Comparison of ENCODE assay signal across 25 mouse cellular contexts in genomic region chr3:155030200-155030599, GRCm38 (mm10). TPM values are rescaled to one million over a fixed set of nuclear protein-coding genes. Genes with fewer than 3 reads are reported as not detected.
DNase-seq lines count a peak whose midpoint lies in the region; ATAC-seq and TF ChIP-seq lines count a peak whose summit lies in the region.
"Had no signal": no experiment of that assay in that cellular context is flagged by ENCODE, and none has a peak within 500 bp of the region (broad histone marks: within the 10 kb centered on the region; RNA-seq: fewer than 3 reads in every experiment).

No protein-coding gene starts in this region.

- no peak for DNase-seq in forebrain, embryonic 10.5 days (ENCODE audit: extremely low spot score, low spot score)
- peak; percentile 44 for DNase-seq in forebrain, postnatal 0 days
- peak; percentile 2 to 14 for DNase-seq in layer of hippocampus, postnatal 36 days
- peak; percentile 25 for DNase-seq in right cerebral cortex, postnatal 25 days
- no peak for DNase-seq in lung, postnatal 0 days (ENCODE audit: low spot score)
- no peak for DNase-seq in gastrocnemius, adult 2 months
- DNase-seq in spleen, adult 12 weeks (ENCODE audit: low spot score): no peak
- DNase-seq: adrenal gland, adult 8-10 months; cerebellum, adult 18-20 months; heart, adult 2 months; lung, postnatal 10 days; midbrain, embryonic 14.5 days had no signal

- TF ChIP-seq CTCF in forebrain, postnatal 0 days (IDR thresholded peaks at IDR 0.05; ENCODE audit: low read depth): no peak
- TF ChIP-seq CTCF in lung, postnatal 0 days (IDR thresholded peaks at IDR 0.05): no peak
- TF ChIP-seq CTCF in gastrocnemius, adult 2 months (IDR thresholded peaks at IDR 0.05): no peak

- no peaks in the 10 kb centered on the region for H3K9me3 ChIP-seq in forebrain, embryonic 15.5 days
- no peaks in the 10 kb centered on the region for H3K9me3 ChIP-seq in forebrain, embryonic 10.5 days
- no peaks in the 10 kb centered on the region for H3K9me3 ChIP-seq in forebrain, postnatal 0 days (ENCODE audit: low read length)
- no peaks in the 10 kb centered on the region for H3K9me3 ChIP-seq in lung, postnatal 0 days (ENCODE audit: low read length)
- H3K9me3 ChIP-seq: embryonic facial prominence, embryonic 10.5 days; hindbrain, embryonic 13.5 days; intestine, embryonic 15.5 days; limb, embryonic 13.5 days had no signal

- WGBS in forebrain, embryonic 15.5 days: 88% methylated on average over 9 of the region's 9 CpGs
- 92% methylated on average over 9 of the region's 9 CpGs for WGBS in forebrain, embryonic 10.5 days
- WGBS in forebrain, postnatal 0 days: 73% methylated on average over 9 of the region's 9 CpGs
- 86% methylated on average over 9 of the region's 9 CpGs for WGBS in lung, postnatal 0 days

- no peaks in the 10 kb centered on the region for H3K27me3 ChIP-seq in forebrain, embryonic 15.5 days
- no peaks in the 10 kb centered on the region for H3K27me3 ChIP-seq in forebrain, embryonic 10.5 days (ENCODE audit: poor library complexity, severe bottlenecking)
- H3K27me3 ChIP-seq in forebrain, postnatal 0 days (ENCODE audit: insufficient read depth, low read length): no peaks in the 10 kb centered on the region
- no peaks in the 10 kb centered on the region for H3K27me3 ChIP-seq in lung, postnatal 0 days (replicated peaks; ENCODE audit: insufficient read depth, low read length)
- H3K27me3 ChIP-seq: hindbrain, embryonic 13.5 days; intestine, embryonic 15.5 days; limb, embryonic 13.5 days had no signal

- intact Hi-C loops in gastrocnemius, adult 2 months (cut with DNase I): no loop called here

- H3K27ac ChIP-seq in forebrain, embryonic 15.5 days (replicated peaks): no peak overlapping the region
- no peak overlapping the region for H3K27ac ChIP-seq in forebrain, embryonic 10.5 days
- no peak overlapping the region for H3K27ac ChIP-seq in forebrain, postnatal 0 days (ENCODE audit: low read depth, low read length)
- H3K27ac ChIP-seq in lung, postnatal 0 days (ENCODE audit: low read length): no peak overlapping the region
- no peak overlapping the region for H3K27ac ChIP-seq in gastrocnemius, adult 2 months
- H3K27ac ChIP-seq: embryonic facial prominence, embryonic 10.5 days; heart, adult 2 months; hindbrain, embryonic 13.5 days; intestine, embryonic 15.5 days; layer of hippocampus, adult 2 months; limb, embryonic 13.5 days; liver, embryonic 14.5 days had no signal

- no peaks in the 10 kb centered on the region for H3K4me1 ChIP-seq in forebrain, embryonic 15.5 days
- H3K4me1 ChIP-seq in forebrain, embryonic 10.5 days: peaks cover 10% of the 10 kb centered on the region
- H3K4me1 ChIP-seq in forebrain, postnatal 0 days (ENCODE audit: insufficient read depth): no peaks in the 10 kb centered on the region
- H3K4me1 ChIP-seq in lung, postnatal 0 days (ENCODE audit: insufficient read depth, low read depth, low read length): no peaks in the 10 kb centered on the region
- H3K4me1 ChIP-seq: embryonic facial prominence, embryonic 10.5 days; hindbrain, embryonic 13.5 days; intestine, embryonic 15.5 days; limb, embryonic 13.5 days had no signal

- peak; percentile 46; the same call in 1 of the 2 replicates for ATAC-seq in forebrain, embryonic 15.5 days (replicated peaks)
- ATAC-seq in forebrain, postnatal 0 days: peak; percentile 82
- ATAC-seq in lung, postnatal 0 days: no peak
- ATAC-seq: intestine, embryonic 15.5 days had no signal

- H3K4me2 ChIP-seq in forebrain, embryonic 15.5 days (replicated peaks): no peak overlapping the region
- H3K4me2 ChIP-seq in forebrain, postnatal 0 days (ENCODE audit: low read depth): no peak overlapping the region
- no peak overlapping the region for H3K4me2 ChIP-seq in lung, postnatal 0 days (replicated peaks; ENCODE audit: low read depth, low read length)
- H3K4me2 ChIP-seq: hindbrain, embryonic 13.5 days; intestine, embryonic 15.5 days; limb, embryonic 13.5 days had no signal

- no peak overlapping the region for H3K4me3 ChIP-seq in forebrain, embryonic 15.5 days
- H3K4me3 ChIP-seq in forebrain, embryonic 10.5 days: no peak overlapping the region
- no peak overlapping the region for H3K4me3 ChIP-seq in forebrain, postnatal 0 days (ENCODE audit: low read depth, low read length)
- H3K4me3 ChIP-seq in lung, postnatal 0 days (ENCODE audit: low read depth, low read length): no peak overlapping the region
- no peak overlapping the region for H3K4me3 ChIP-seq in gastrocnemius, adult 2 months
- H3K4me3 ChIP-seq: embryonic facial prominence, embryonic 10.5 days; heart, adult 2 months; hindbrain, embryonic 13.5 days; intestine, embryonic 15.5 days; layer of hippocampus, adult 2 months; limb, embryonic 13.5 days; myocyte had no signal

- TF ChIP-seq EP300 in lung, postnatal 0 days (IDR thresholded peaks at IDR 0.05): no peak

- no peak overlapping the region for H3K9ac ChIP-seq in forebrain, embryonic 15.5 days (replicated peaks)
- no peak overlapping the region for H3K9ac ChIP-seq in forebrain, postnatal 0 days
- no peak overlapping the region for H3K9ac ChIP-seq in lung, postnatal 0 days (replicated peaks; ENCODE audit: low read depth)
- H3K9ac ChIP-seq: hindbrain, embryonic 13.5 days; intestine, embryonic 15.5 days; limb, embryonic 13.5 days; liver, embryonic 14.5 days had no signal

- H3K36me3 ChIP-seq in forebrain, embryonic 15.5 days: no peaks in the 10 kb centered on the region
- H3K36me3 ChIP-seq in forebrain, embryonic 10.5 days (replicated peaks): no peaks in the 10 kb centered on the region
- H3K36me3 ChIP-seq in forebrain, postnatal 0 days (ENCODE audit: insufficient read depth): no peaks in the 10 kb centered on the region
- H3K36me3 ChIP-seq in lung, postnatal 0 days (ENCODE audit: insufficient read depth, low read length): no peaks in the 10 kb centered on the region
- H3K36me3 ChIP-seq: embryonic facial prominence, embryonic 10.5 days; hindbrain, embryonic 13.5 days; intestine, embryonic 15.5 days; limb, embryonic 13.5 days had no signal

RNA-seq across cellular contexts. Expression of gene Tnni3k, which starts 25.0 kb away (rescaled TPM):
- polyA plus RNA-seq in forebrain, embryonic 15.5 days (2015; fragmentation: Nextera tagmentation; extraction: Ambion mirVana): 0.09 and 0.10 TPM in 2 replicates
- not detected in 2 replicates for polyA plus RNA-seq in forebrain, embryonic 10.5 days (2016; fragmentation: Nextera tagmentation; extraction: Ambion mirVana)
- total RNA-seq in forebrain, postnatal 0 days (2014; rRNA removed): 0.05 TPM in 1 of 2 replicates, not detected in the other
- polyA plus RNA-seq in forebrain, postnatal 0 days (2015; fragmentation: Nextera tagmentation; extraction: Ambion mirVana): 0.09 and 0.10 TPM in 2 replicates
- total RNA-seq in layer of hippocampus, postnatal 36 days (2021): under 1 TPM; 0.12 to 0.18 TPM
- 0.69 and 0.75 TPM in 2 replicates for polyA plus RNA-seq in lung, postnatal 0 days (2015; fragmentation: Nextera tagmentation; extraction: Ambion mirVana)
- not detected for total RNA-seq in gastrocnemius, adult 2 months (2021)
- total RNA-seq: adrenal gland, adult 8-10 months; gastrocnemius, adult 18-20 months; megakaryocyte, adult 5-6 weeks; neutrophil, adult 5-6 weeks had no signal
- polyA plus RNA-seq: embryonic facial prominence, embryonic 10.5 days; intestine, embryonic 15.5 days; kidney, embryonic 16.5 days; liver, embryonic 14.5 days; midbrain, embryonic 14.5 days; testis, adult 2 months had no signal

Comparison
In these comparisons a context has a peak if more than half of its experiments do, and no peak if none do; other contexts are left out.
1. DNase-seq: peak in forebrain, postnatal 0 days (single experiment), layer of hippocampus, postnatal 36 days (2 of 2) and right cerebral cortex, postnatal 25 days (single experiment); none in forebrain, embryonic 10.5 days (single experiment), lung, postnatal 0 days (single experiment), gastrocnemius, adult 2 months (single experiment) and spleen, adult 12 weeks (single experiment).